Mouse (Mus musculus) limb, embryonic 11.5 days (tissue): ENCODE measurements around the gene Strap. TPM values are rescaled to one million over a fixed set of nuclear protein-coding genes. Genes with fewer than 3 reads are reported as not detected.

Experiments
- polyA plus RNA-seq: library from polyadenylated mRNA; unstranded; fragments of >200 nt; fragmentation: Nextera tagmentation; extraction: Ambion mirVana; gene quantifications from 2 replicates; pipeline ENCODE4 v1.2.1, GENCODE M21; 2014

Strap gene
- polyA plus RNA-seq, 1 experiment from 2014 or later: 246 TPM

Other genes starting within 250 kb of the Strap start
- 8.3 and 8.6 TPM in 2 replicates for gene Eps8, start 80.2 kb upstream of the Strap start, polyA plus RNA-seq
- 68.8 and 75.2 TPM in 2 replicates for gene Dera, start 19.5 kb downstream of the Strap start, polyA plus RNA-seq